ENCODE assay signal across 25 mouse cellular contexts in genomic region chr10:116977858-116978257, GRCm38 (mm10). TPM values are rescaled to one million over a fixed set of nuclear protein-coding genes. Genes with fewer than 3 reads are reported as not detected.
"Had no signal": no experiment of that assay in that cellular context is flagged by ENCODE, and none has a peak within 500 bp of the region (broad histone marks: within the 10 kb centered on the region; RNA-seq: fewer than 3 reads in every experiment).

No protein-coding gene starts in this region.

- H3K4me2 ChIP-seq: liver, embryonic 11.5 days; liver, embryonic 15.5 days; neural tube, embryonic 15.5 days had no signal

- ATAC-seq: inflammation-experienced regulatory T-cells, adult 6 months; intestine, postnatal 0 days; lung, postnatal 0 days had no signal

- H3K9me3 ChIP-seq: limb, embryonic 10.5 days; liver, embryonic 15.5 days; midbrain, embryonic 10.5 days; neural tube, embryonic 15.5 days had no signal

- DNase-seq: lung, adult 2 months; lung, postnatal 4 days; midbrain, embryonic 14.5 days; right cerebral cortex, adult 18-20 months; right cerebral cortex, postnatal 25 days; thymus, postnatal 36 days had no signal

- H3K36me3 ChIP-seq: limb, embryonic 10.5 days; liver, embryonic 15.5 days; midbrain, embryonic 10.5 days; neural tube, embryonic 15.5 days had no signal

- H3K9ac ChIP-seq: liver, embryonic 15.5 days; neural tube, embryonic 15.5 days had no signal

- H3K4me1 ChIP-seq: liver, embryonic 15.5 days; midbrain, embryonic 10.5 days; neural tube, embryonic 15.5 days had no signal

- H3K27me3 ChIP-seq: liver, embryonic 15.5 days; neural tube, embryonic 15.5 days had no signal

- H3K4me3 ChIP-seq: layer of hippocampus, adult 2 months; limb, embryonic 10.5 days; liver, embryonic 15.5 days; midbrain, embryonic 10.5 days; myocyte; neural tube, embryonic 15.5 days had no signal

- H3K27ac ChIP-seq: layer of hippocampus, adult 2 months; limb, embryonic 10.5 days; liver, embryonic 15.5 days; midbrain, embryonic 10.5 days; neural tube, embryonic 15.5 days had no signal

RNA-seq across cellular contexts. Expression of gene Gm10271, which starts 5.4 kb away (rescaled TPM):
- total RNA-seq: layer of hippocampus, adult 2 months; layer of hippocampus, postnatal 14 days; left cerebral cortex, adult 18-20 months; left cerebral cortex, postnatal 14 days; megakaryocyte, adult 5-6 weeks had no signal
- polyA plus RNA-seq: inflammation-experienced regulatory T-cells, adult 6 months; intestine, postnatal 0 days; limb, embryonic 10.5 days; limb, embryonic 14.5 days; liver, embryonic 11.5 days; liver, embryonic 15.5 days; lung, adult 2 months; lung, postnatal 0 days; midbrain, embryonic 10.5 days; midbrain, embryonic 14.5 days; myocyte; neural tube, embryonic 11.5 days; neural tube, embryonic 15.5 days; small intestine, adult 2 months; stomach, embryonic 16.5 days; thymus, postnatal 0 days had no signal

RNA-seq across cellular contexts. Expression of gene Best3, which starts 8.3 kb away (rescaled TPM):
- total RNA-seq: megakaryocyte, adult 5-6 weeks had no signal
- polyA plus RNA-seq: inflammation-experienced regulatory T-cells, adult 6 months; intestine, postnatal 0 days; liver, embryonic 11.5 days; thymus, postnatal 0 days had no signal
